Mouse (Mus musculus) small intestine, adult 2 months (tissue): ENCODE measurements around the gene Bsnd.

ENCODE experiments used
- CTCF ChIP-seq: fragments of 200-500 bp; IDR thresholded peaks from 2 replicates; pipeline ENCODE4 v1.5.1; 2012; ENCODE audit warnings: low read depth, mild to moderate bottlenecking, control low read depth, inconsistent platforms, low read length, moderate library complexity, mixed read lengths; ENCODE audit not compliant: insufficient replicate concordance, insufficient read length; ENCODE audit errors: extremely low read depth
- POLR2A ChIP-seq: fragments of 200-500 bp; IDR thresholded peaks from 2 replicates; pipeline ENCODE4 v1.6.1; 2012; ENCODE audit warnings: low read depth, mild to moderate bottlenecking, control low read depth, inconsistent platforms, low read length, moderate library complexity

GRCm38 (mm10) chr4:106474241-106474640 lies 17.8 kb downstream of the Bsnd start:
- peak; percentile 82; the same call in 1 of the 2 replicates for TF ChIP-seq CTCF
- no peak for TF ChIP-seq POLR2A
